Mouse (Mus musculus) lung, adult 2 months (tissue): ENCODE measurements around the gene Pitpnm3.

Source experiments
- CTCF ChIP-seq: fragments of 200-500 bp; IDR thresholded peaks from 2 replicates; pipeline ENCODE4 v1.5.1; 2011; ENCODE audit warnings: mild to moderate bottlenecking, low read length, control low read depth; ENCODE audit not compliant: insufficient read depth
- POLR2A ChIP-seq: fragments of 200-500 bp; IDR thresholded peaks from 2 replicates; pipeline ENCODE4 v1.6.1; 2011; ENCODE audit warnings: low read depth, mild to moderate bottlenecking, control low read depth, low read length, borderline replicate concordance; ENCODE audit errors: extremely low read depth

- TF ChIP-seq CTCF = no peak
- no peak for TF ChIP-seq POLR2A
Measured at GRCm38 (mm10) chr11:72000194-72000593, 135.4 kb downstream of the Pitpnm3 start.
